In genomic region chr5:75342599-75342998, GRCm38 (mm10) we compare ENCODE assay signal across 24 mouse cellular contexts.
"Had no signal": no experiment of that assay in that cellular context is flagged by ENCODE, and none has a peak within 500 bp of the region (broad histone marks: within the 10 kb centered on the region; RNA-seq: fewer than 3 reads in every experiment).

No protein-coding gene starts in this region.

- H3K27ac ChIP-seq: kidney, postnatal 0 days; layer of hippocampus, adult 2 months; left cerebral cortex, adult 2 months; liver, embryonic 13.5 days; lung, embryonic 15.5 days; midbrain, embryonic 10.5 days; neural tube, embryonic 12.5 days; neural tube, embryonic 15.5 days; stomach, postnatal 0 days had no signal

- H3K9ac ChIP-seq: liver, embryonic 13.5 days; lung, embryonic 15.5 days; neural tube, embryonic 12.5 days; neural tube, embryonic 15.5 days had no signal

- H3K36me3 ChIP-seq: liver, embryonic 13.5 days; lung, embryonic 15.5 days; midbrain, embryonic 10.5 days; neural tube, embryonic 12.5 days; neural tube, embryonic 15.5 days had no signal

- H3K4me1 ChIP-seq: liver, embryonic 13.5 days; lung, embryonic 15.5 days; neural tube, embryonic 15.5 days had no signal

- H3K27me3 ChIP-seq: liver, embryonic 13.5 days; lung, embryonic 15.5 days; neural tube, embryonic 12.5 days; neural tube, embryonic 15.5 days had no signal

- H3K4me2 ChIP-seq: liver, embryonic 13.5 days; lung, embryonic 15.5 days; neural tube, embryonic 12.5 days; neural tube, embryonic 15.5 days had no signal

- H3K4me3 ChIP-seq: layer of hippocampus, adult 2 months; left cerebral cortex, adult 2 months; liver, embryonic 13.5 days; lung, embryonic 15.5 days; megakaryocyte, embryonic 14.5 days; midbrain, embryonic 10.5 days; neural tube, embryonic 12.5 days; neural tube, embryonic 15.5 days had no signal

- H3K9me3 ChIP-seq: liver, embryonic 13.5 days; lung, embryonic 15.5 days; midbrain, embryonic 10.5 days; neural tube, embryonic 12.5 days; neural tube, embryonic 15.5 days had no signal

- ATAC-seq: intestine, postnatal 0 days had no signal

- DNase-seq: kidney, adult 2 months; kidney, postnatal 25 days; layer of hippocampus, adult 9-11 months; layer of hippocampus, postnatal 36 days; liver, embryonic 13.5 days; lung, postnatal 10 days; lung, postnatal 4 days; midbrain, embryonic 14.5 days; right cerebral cortex, adult 18-20 months; right cerebral cortex, postnatal 14 days; right cerebral cortex, postnatal 4 days; thymus, adult 2 months; thymus, postnatal 14 days; thymus, postnatal 4 days had no signal
